Mouse (Mus musculus) heart, postnatal 0 days (tissue): ENCODE measurements around the gene Tbx15. TPM values are rescaled to one million over a fixed set of nuclear protein-coding genes. Genes with fewer than 3 reads are reported as not detected.

Source experiments
- ATAC-seq: fragments of 200-750 bp; cut with Nextera tagmentation; 2 replicates; pipeline ENCODE4 v1.8.0; 2017; ENCODE audit warnings: low read depth, moderate number of reproducible peaks, moderate library complexity; ENCODE audit not compliant: insufficient read depth
- DNase-seq: peaks from one replicate; pipeline ENCODE4 v3.0.0-alpha.2; 2016; ENCODE audit warnings: low spot score
- H3K27ac ChIP-seq: fragments of 300-500 bp; sonication (generic); 2 replicates; pipeline ENCODE4 v1.5.1; 2014; ENCODE audit warnings: low read depth, mild to moderate bottlenecking
- H3K27me3 ChIP-seq: fragments of 300-500 bp; sonication (generic); 2 replicates; pipeline ENCODE4 v1.6.1; 2014; ENCODE audit warnings: low read length, mixed read lengths; ENCODE audit not compliant: control insufficient read depth, insufficient read depth
- H3K36me3 ChIP-seq: fragments of 300-500 bp; sonication (generic); replicated peaks from 2 replicates; pipeline ENCODE4 v1.6.1; 2014; ENCODE audit warnings: low read length, mixed read lengths; ENCODE audit not compliant: control insufficient read depth, insufficient read depth
- H3K4me1 ChIP-seq: fragments of 300-500 bp; sonication (generic); 2 replicates; pipeline ENCODE4 v1.6.1; 2014; ENCODE audit warnings: antibody characterized with exemption; ENCODE audit not compliant: control insufficient read depth, insufficient read depth
- H3K4me2 ChIP-seq: fragments of 300-500 bp; sonication (generic); 2 replicates; pipeline ENCODE4 v1.6.1; 2014; ENCODE audit warnings: low read depth, mild to moderate bottlenecking, low read length, moderate library complexity
- H3K4me3 ChIP-seq: fragments of 300-500 bp; sonication (generic); 2 replicates; pipeline ENCODE4 v1.5.1; 2014; ENCODE audit warnings: low read depth, low read length
- H3K9ac ChIP-seq: fragments of 300-500 bp; sonication (generic); replicated peaks from 2 replicates; pipeline ENCODE4 v1.6.1; 2014; ENCODE audit warnings: low read depth, low read length, mixed read lengths
- H3K9me3 ChIP-seq: fragments of 300-500 bp; sonication (generic); replicated peaks from 2 replicates; pipeline ENCODE4 v1.6.1; 2016; ENCODE audit warnings: low read length; ENCODE audit not compliant: control insufficient read depth
- CTCF ChIP-seq: IDR thresholded peaks from 2 replicates; pipeline ENCODE4 v1.5.1; 2016; ENCODE audit warnings: antibody characterized with exemption, control low read depth, low read depth
- EP300 ChIP-seq: IDR thresholded peaks from 2 replicates; pipeline ENCODE4 v1.6.1; 2016; ENCODE audit warnings: antibody characterized with exemption, low read depth
- WGBS: fragments of 180-500 bp; shearing (Covaris S2); extraction: QIAGEN DNeasy Blood & Tissue Kit; methylation state at CpG from one replicate; pipeline ENCODE4 v1.1.7; 2014; 5-methylcytosine and 5-hydroxymethylcytosine counted together
- polyA plus RNA-seq: library from polyadenylated mRNA; unstranded; fragments of >200 nt; fragmentation: Nextera tagmentation; extraction: Ambion mirVana; gene quantifications from 2 replicates; pipeline ENCODE4 v1.2.1, GENCODE M21; 2015
- total RNA-seq: library from RNA; depleted of rRNA; stranded (reverse); fragments of >200 nt; gene quantifications from 2 replicates; pipeline ENCODE4 v1.2.3, GENCODE M21; 2014; ENCODE audit warnings: low replicate concordance

Tbx15 gene
- total and polyA plus RNA-seq, 2 experiments from 2014 or later: 0.10 to 1.5 TPM

DNA sequence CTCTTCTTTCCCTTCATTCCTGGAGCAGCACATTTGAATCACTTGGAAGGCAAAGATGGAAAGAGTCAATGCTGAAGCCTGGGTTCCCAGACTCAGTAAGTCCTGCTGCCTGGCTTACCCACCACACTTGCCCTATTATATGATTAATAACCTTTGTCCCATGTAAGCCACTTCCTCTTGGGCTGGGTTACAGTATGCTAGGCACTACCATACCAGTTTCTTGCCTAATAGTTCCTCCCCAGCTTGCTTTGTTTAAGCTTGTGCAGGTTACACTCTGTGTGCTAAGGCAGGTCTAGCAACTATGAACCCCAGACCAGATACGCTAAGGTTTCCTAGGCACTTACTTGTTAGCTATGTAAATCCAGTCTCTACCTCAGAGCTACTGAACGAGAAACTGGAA lies 12.4 kb upstream of the Tbx15 start:
- Histone ChIP-seq H3K4me1 (no peaks in the 10 kb centered on the region), H3K27me3 (no peaks in the 10 kb centered on the region), H3K4me3 (no peak overlapping the region), H3K36me3 (no peaks in the 10 kb centered on the region), H3K9me3 (no peaks in the 10 kb centered on the region), H3K9ac (no peak overlapping the region), H3K27ac (no peak overlapping the region), H3K4me2 (no peak overlapping the region)
- 71% methylated on average over 2 of the region's 2 CpGs for WGBS
- no peak for TF ChIP-seq CTCF
- no peak for TF ChIP-seq EP300
- no peak for DNase-seq
- ATAC-seq: no peak

DNA sequence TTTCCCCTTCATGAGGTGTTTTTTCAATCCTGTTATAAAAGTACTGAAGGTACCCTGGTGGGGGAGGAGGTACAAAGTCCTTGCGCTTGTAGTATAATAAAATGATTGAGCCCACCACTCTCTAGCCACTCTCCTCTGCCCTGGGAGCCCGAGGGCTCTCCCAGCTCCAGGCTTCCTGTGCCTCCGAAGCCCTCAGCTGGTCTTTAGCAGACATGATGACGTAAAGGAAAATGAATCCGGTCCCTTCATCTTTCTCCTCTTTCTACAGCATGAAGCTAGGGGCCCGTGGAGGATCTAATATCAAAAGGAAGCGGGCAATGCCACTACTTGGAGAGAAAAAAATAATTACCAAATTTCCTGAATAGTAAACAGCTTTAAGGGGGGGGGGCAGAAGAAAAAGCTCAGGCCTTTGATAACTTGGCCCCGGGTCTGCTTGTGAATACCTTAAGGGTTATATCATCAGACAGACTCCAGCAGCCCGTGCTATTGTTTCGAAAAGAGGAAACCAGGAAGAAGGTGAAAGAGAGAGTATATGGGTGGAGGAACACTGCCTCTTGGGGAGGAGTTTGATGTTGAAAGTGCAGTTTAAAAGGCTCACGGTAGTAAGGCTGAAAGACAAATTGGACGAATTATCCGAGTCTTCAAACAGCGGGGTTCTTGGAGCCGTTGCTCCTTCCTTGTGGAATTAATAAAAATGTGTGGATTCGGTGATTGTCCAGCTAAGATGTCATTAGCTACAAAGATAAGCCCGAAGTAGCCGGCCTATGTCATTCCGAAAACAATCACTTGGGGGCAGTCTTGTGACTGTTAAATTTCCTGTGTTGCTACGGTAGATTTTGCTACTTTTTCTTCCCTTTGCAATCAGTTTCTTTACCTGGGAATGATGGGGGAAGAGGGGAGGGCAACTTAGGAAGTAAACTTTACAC lies 6.5 kb upstream of the Tbx15 start:
- 5% methylated on average over 20 of the region's 20 CpGs for WGBS
- Histone ChIP-seq H3K9ac (no peak overlapping the region), H3K4me2 (peak overlapping the region; percentile 54), H3K27me3 (peaks cover 49% of the 10 kb centered on the region), H3K27ac (no peak overlapping the region), H3K4me1 (peaks cover 11% of the 10 kb centered on the region; the same call in 1 of the 2 replicates), H3K36me3 (no peaks in the 10 kb centered on the region), H3K4me3 (peak overlapping the region; percentile 32), H3K9me3 (no peaks in the 10 kb centered on the region)
- ATAC-seq (peak; percentile 30; the same call in 1 of the 2 replicates), DNase-seq (no peak)
- TF ChIP-seq EP300 (no peak), CTCF (peak; percentile 59)

DNA sequence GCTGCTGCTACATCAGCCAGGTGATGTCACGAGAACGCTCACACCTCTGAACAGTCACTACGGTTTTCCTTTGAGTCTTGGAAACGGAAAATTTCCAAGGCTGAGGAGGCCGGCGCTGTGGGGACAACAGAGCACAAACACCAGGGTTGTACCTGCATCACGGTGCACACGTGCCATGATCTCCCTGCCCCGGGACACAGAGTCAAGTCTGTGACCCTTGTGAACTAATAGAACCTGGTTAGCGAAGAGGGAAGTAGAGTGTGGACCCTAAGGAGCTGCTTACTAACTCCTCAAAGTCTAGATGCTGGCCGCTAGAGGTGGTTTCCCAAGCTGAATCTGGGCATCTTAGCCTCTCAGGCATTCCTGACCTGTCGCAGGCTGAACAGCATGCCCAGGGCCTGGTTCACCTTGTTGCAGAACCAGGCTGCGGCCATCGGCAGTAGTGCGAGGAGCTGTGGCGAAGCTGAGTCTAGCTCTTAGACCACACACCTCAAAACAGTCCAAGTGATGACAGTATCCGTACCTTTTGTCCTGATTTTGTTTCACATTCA lies 5.8 kb upstream of the Tbx15 start:
- DNase-seq: no peak
- peak overlapping the region; percentile 32 for H3K4me3 ChIP-seq
- H3K9ac ChIP-seq: no peak overlapping the region
- peaks cover 11% of the 10 kb centered on the region; the same call in 1 of the 2 replicates for H3K4me1 ChIP-seq
- H3K9me3 ChIP-seq: no peaks in the 10 kb centered on the region
- no peak overlapping the region for H3K27ac ChIP-seq
- peaks cover 57% of the 10 kb centered on the region for H3K27me3 ChIP-seq
- TF ChIP-seq EP300 (no peak), CTCF (no peak)
- H3K4me2 ChIP-seq: peak overlapping the region; percentile 54
- no peaks in the 10 kb centered on the region for H3K36me3 ChIP-seq
- peak; percentile 27; the same call in 1 of the 2 replicates for ATAC-seq
- WGBS: 5% methylated on average over 17 of the region's 17 CpGs

DNA sequence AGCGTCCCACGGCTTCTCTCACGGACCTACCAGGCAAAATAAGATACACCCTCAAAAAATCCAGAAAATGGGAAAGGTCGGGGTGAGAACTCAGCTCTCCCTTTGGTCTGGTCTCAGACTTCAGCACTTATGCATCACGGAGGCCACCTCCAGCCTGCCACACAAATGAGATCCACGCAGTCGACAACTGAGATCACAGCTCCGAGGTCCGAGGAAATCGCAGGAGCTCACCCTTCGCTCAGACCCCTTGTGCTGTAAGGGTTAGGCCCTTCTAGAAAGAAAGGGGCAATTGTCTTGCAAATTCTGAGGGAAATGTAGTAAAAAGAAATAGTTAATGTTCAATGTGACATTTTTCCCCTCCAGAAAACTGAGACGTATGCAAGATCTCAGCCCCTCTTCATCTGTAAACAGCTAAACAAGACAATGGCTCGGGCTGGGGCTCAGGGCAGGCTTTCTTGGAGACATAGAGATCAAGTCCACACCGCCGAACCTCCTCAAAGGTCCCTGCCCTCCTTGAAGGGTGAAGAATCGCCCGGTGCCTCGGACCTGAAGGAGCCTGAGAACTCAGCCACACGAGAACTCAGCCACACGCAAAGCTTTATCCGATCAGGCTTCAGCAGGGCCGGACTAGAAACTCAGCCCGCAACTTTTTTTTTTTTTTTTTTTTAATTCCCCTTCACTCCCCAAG lies 4.9 kb upstream of the Tbx15 start:
- TF ChIP-seq CTCF (no peak), EP300 (no peak)
- no peak overlapping the region for H3K4me2 ChIP-seq
- no peaks in the 10 kb centered on the region for H3K9me3 ChIP-seq
- no peak for ATAC-seq
- WGBS: 7% methylated on average over 23 of the region's 23 CpGs
- peak overlapping the region; percentile 32; the same call in 1 of the 2 replicates for H3K4me3 ChIP-seq
- no peak for DNase-seq
- peaks cover 11% of the 10 kb centered on the region; the same call in 1 of the 2 replicates for H3K4me1 ChIP-seq
- H3K27ac ChIP-seq: no peak overlapping the region
- no peaks in the 10 kb centered on the region for H3K36me3 ChIP-seq
- H3K9ac ChIP-seq: no peak overlapping the region
- H3K27me3 ChIP-seq: peaks cover 65% of the 10 kb centered on the region
